Mouse (Mus musculus): ENCODE measurements around the gene Mrgprg.

Mrgprg gene

DNA sequence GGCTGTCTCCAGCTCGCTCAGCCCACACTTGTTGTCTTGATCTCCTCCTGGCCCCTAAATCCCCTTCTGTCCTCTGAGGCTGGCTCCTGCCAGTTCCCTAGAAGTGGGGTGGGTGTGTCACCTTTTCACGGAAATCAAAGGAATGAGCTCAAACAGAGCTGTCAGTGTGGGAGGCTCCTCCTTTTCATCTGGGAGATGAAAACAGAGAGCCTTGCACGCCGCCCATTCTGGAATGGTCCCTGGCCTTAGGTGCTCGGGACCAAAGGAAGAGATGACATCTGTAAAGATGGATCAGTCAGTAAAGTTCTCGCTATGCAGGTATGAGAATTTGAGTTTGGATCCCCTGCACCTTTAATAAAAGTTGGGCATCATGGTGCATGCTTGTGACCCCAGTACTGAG lies at the start of gene Mrgprg:
Gene Mrgprg, minus strand, starts transcription at position 101 of the 400 bp plus-strand sequence.
- DNase-seq (ENCODE audit: low read depth), result no peak

DNA sequence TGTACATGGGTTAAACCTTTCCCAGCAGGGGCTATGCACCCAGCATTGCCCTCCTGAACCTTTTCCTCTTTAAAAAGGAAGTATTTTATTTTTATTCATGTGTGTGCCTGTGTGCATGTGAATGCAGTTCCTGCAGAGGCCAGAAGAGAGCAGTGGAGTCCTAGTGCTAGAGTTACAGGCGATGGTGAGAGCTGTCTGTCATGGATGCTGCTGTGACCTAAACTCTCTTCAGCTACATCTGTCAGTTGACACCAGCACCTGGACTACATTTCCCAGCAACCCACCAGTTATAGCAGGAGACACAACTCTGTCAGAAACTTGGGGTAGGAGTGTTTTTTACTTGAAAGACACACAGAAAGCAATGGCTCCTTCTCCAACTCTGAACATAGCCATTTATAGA lies 42.1 kb upstream of the Mrgprg start:
- DNase-seq (ENCODE audit: low read depth), result peak; percentile 48

DNA sequence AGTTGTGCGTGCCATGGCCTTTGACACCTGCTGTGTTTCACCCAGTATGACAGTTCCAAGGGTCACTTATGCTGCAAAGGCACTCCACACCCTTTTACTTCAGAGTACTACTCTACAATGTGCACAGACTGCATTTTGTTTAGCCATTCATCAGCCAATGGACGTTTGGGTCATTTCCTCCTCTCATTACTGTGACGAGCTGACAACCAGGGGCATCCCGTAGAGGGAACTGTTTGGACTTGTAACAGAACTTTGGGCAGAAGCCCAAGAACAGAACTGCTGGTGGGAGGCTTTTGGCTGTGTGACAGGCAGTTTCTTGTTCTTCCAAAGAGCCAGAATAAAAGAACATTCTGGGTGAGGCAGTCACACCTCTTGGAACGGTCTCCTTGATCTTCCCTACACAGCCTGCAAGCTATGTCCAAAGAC lies 38.4 kb upstream of the Mrgprg start:
- DNase-seq (ENCODE audit: low read depth), result no peak

GRCm38 (mm10) chr7:143801195-143802065 lies 34.6 kb upstream of the Mrgprg start:
- no peak for DNase-seq (ENCODE audit: low read depth)

GRCm38 (mm10) chr7:143800770-143801169 lies 34.0 kb upstream of the Mrgprg start:
- no peak for DNase-seq (ENCODE audit: low read depth)

- DNase-seq (ENCODE audit: low read depth), result no peak
Measured at GRCm38 (mm10) chr7:143798783-143799182, 32.0 kb upstream of the Mrgprg start.

DNA sequence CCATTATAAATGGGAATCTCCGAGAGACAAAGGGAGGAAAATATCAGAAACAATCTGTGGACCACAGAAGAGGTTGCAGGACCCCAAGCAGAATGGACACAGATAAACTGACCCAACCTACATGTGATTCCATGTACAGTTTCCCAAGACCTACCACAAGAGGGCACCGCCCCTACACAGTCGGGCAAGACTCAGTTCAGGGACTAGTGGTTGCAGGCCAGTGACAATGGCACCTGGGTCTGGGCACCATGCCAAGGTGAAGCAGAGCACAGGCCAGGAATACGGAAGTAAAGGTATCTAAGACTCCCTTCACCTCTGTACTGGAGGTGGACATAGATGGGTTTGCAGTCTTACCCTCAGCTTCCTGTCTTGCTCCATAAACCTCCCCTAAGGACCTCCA lies 26.3 kb upstream of the Mrgprg start:
- peak; percentile 56 for DNase-seq (ENCODE audit: low read depth)

- no peak for DNase-seq (ENCODE audit: low read depth)
Measured at GRCm38 (mm10) chr7:143792336-143792985, 25.7 kb upstream of the Mrgprg start.

DNA sequence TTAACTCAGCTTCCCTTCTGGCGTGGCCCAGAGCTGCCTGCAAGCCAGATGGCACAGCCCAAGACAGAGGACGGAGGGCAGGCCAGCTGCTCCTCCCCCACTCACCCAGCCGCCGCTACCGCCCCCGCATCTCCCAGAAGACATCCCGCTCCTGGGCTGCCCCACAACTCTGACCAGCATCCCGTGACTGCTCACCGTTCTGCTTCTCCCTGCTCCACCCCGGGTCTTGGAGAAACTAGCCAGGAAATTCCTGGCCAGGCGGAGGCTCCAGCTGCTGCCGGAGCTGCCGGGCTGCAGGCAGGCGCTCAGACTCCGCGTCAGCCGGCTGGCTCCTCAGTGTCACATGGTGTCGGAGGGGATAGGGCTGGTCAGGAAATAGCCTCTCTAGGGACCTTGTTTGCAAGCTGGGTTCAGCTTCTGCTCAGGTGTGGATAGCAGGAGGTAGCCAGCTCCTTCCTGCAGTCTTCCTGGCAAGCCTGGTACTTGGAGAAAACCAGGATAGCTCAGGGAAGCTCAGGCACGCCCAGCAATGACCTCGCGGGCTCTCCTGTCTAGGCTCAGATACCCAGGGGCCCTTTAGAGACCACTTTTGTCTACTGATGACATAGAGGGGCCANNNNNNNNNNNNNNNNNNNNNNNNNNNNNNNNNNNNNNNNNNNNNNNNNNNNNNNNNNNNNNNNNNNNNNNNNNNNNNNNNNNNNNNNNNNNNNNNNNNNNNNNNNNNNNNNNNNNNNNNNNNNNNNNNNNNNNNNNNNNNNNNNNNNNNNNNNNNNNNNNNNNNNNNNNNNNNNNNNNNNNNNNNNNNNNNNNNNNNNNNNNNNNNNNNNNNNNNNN lies 17.4 kb upstream of the Mrgprg start, which contains the start of gene Mrgpre:
Gene Mrgpre, minus strand, starts transcription at position 505 of the 834 bp plus-strand sequence.
- DNase-seq (ENCODE audit: low read depth), result peak; percentile 61

- DNase-seq (ENCODE audit: low read depth), result peak; percentile 16
Measured at GRCm38 (mm10) chr7:143783378-143783995, 16.7 kb upstream of the Mrgprg start.

DNA sequence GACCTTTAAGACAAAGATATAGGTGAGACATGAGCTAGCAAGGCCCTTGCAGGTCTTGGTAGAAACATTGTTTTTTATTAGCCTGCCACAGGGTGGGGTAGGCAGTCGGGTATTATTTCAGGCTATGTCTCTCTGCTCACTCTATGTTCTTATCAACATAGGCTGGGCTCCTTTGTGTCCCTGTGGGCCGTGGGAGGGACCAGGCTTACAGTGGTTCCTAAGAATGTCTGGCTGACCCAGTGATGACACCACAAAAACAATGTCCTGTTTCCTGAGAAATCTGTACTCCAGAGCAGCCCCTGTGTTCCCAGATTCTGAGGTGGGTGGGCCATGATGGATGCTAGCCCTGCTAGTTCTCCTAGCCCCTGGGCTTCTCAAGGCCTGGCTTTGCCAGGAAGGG lies 10.6 kb upstream of the Mrgprg start:
- DNase-seq (ENCODE audit: low read depth), result no peak

DNA sequence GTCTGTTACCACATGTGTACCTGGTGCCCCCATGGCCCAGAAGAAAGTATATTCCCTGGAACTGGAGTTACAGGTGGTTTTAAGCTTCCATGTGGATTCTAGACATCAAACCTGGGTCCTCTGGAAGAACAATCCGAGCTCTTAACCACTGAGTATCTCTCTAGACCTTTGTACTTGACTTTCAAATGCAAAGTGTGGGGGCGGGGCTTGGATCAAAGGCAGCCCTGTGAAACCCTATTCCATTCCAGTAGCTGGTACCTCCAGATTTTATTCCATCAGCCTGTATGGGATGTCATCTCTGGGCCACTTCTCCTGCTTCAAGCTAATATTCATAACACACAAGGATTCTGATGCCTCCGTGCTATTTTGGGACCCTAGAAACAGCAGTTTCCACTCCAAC lies 9.3 kb upstream of the Mrgprg start:
- DNase-seq (ENCODE audit: low read depth), result no peak

DNA sequence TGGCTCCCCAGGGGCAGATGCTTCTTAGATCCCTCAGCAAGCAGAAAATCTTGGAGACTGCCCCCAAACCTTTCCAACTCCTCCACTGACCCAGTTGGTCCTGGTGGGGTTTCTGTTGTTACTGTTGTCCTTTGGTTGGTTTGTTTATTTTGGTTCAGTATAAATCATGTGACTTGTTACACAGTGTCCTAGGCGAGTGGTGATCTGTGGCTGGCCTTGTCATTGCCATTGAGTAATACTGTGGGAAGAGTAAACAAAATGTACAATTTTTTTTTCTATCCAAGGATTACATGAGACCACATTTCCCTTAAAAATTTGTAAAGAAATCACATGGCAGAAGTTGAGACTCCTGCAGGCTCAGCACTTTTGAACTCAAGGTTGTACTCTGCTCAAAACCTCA lies 2.7 kb upstream of the Mrgprg start:
- no peak for DNase-seq (ENCODE audit: low read depth)

DNA sequence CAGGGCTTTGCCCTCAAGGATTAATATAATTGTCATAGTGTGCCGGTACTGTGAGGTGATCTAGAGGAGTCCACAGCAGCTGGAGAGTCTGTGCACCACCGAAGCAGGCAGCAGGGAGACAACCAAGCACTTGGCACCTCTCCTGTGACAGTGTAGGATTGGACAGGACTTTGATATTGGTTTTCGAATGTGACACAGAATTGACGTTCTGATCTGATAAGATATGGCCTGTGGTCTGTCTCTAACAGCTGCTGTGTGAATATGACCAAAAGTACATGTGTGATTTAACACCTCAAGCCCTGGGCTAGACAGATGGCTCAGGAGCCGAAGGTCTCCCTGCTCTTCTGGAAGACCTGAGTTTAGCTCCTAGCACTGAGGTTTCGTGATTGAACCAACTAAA lies 1.5 kb upstream of the Mrgprg start:
- no peak for DNase-seq (ENCODE audit: low read depth)

DNA sequence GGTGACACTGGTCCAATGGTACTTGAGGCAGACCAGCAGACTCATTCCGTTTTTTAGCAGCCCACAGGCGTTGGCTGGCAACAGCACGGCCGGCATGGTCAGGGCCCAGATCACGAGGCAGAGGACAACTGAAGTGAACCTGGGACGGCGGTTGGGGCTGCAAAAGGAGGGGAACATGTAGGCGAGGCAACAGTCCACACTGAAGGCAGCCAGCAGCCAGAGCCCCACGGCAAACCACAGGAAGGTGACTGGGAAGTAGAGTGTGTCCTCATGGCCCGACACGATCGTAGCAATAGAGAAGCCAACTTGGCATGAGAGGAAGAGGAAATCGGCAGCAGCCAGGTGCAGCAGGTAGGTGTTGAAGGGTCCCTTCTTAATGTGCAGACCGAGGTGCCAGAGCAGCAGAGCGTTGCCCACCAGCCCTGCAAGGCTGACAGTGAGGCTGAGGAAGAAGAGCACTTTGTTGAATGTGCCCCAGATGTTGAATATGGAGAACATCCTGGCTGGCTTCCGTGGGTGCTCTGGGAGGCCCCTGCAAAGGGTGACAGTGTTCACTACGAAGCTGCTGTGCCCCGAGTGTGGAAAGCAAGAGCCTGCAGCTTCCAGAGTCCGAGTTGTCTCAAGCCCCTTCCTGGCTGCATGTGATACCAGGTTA lies 1.8 kb downstream of the Mrgprg start:
- no peak for DNase-seq (ENCODE audit: low read depth)

DNA sequence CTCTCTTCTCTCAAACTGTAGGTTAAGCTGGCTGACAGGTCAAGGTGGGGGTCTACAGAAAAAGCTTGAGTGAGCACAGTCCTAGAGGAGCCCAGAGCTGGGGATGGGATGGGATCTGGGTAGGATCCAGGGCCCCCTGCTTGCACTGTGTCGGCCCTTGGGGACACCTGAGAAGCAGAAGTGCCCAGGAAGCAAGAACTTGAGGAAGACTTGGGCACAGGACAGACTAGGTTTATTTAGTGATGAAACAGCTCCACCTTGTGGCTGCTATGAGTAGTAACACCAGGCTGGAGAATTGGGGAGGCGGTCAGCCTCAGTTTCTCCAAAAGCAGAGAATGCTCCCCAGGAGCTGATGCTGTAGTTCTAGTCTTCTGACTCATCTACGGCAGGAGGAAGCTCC lies 3.0 kb downstream of the Mrgprg start:
- peak; percentile 79 for DNase-seq (ENCODE audit: low read depth)

DNA sequence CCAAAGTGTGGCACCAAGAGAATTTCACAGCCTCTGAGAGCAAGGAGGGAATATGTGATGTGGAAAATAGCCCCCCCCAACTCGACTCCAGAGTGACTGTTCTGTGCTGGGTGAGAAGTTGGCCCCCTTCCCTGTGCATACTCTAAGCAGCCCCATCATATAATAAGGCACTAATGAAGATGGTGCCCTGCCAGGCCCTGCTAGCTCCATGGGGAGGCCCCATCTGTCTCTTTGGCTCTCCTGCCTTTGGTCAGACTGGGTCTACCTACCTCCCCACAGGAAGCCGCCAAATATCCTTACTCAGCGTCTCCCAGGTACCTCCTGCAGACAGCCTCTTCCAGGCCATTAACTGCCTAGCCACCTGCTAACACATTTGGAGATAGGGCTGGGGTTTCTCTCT lies 7.8 kb downstream of the Mrgprg start:
- no peak for DNase-seq (ENCODE audit: low read depth)

- DNase-seq (ENCODE audit: low read depth), result no peak
Measured at GRCm38 (mm10) chr7:143757696-143758095, 9.1 kb downstream of the Mrgprg start.

DNA sequence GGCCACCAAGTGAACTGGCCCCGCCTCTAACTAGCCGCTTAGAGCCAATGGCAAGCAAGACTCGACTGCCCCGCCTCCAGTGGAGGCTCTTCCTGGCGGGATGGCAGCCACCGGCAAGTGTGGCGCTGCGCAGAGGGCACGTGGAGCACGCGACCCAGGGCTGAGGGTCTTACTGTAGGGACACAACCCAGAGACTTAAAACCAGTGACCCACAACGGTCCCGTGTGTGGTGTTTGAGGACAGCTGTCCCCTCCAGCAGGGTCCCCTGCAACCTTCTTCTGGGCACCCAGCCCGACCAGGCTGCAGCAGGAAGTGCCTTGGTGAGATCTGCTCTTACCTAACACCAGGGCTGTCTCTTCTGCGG lies 9.8 kb downstream of the Mrgprg start:
- DNase-seq (ENCODE audit: low read depth), result peak; percentile 93

DNA sequence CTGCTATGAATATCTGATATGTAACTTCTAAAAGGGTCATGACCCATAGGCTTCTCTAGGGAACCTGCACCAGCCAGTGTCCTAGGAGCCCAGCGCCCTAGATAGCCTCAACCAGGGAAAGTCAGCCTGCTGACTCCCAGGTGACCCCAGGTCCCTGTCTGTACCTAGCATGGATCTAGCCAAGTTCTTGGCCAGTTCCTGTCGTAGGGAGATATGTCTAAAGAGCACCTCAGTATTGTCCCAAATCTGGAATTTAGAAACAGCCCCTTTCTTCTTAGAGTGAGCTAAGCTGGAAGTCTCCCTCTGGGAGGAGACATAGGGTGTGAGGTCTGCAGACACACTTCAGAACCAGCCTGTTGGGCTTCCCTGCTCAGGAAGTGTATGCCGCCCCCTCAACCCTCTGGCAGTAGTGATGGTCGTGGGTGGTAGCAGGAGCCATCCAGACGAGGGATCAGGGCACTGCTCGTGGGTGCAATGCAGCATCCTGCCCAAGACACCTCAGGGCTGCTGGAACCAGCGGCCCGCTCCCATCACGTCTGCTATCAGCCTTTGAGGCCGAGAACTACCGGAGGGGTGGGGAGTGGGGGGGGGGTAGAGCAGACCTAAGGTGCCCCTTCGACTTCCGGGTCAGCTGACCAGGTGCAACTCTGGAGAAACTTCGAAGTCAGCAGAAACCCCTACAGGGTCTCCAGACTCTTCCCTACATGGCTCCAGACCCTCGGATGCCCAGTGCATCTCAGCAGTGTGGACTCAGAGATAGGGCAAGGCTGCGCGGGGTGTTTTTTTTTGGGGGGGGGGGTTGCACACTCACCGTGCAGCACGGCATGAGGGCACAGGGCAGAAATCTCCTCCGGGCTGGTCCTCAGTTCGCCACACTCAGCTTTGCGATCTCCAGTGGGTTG lies 10.4 kb downstream of the Mrgprg start, which contains the start of gene Osbpl5:
Gene Osbpl5, minus strand, starts transcription at position 861 of the 902 bp plus-strand sequence.
- no peak for DNase-seq (ENCODE audit: low read depth)
